Mouse (Mus musculus) kidney, embryonic 14.5 days (tissue): ENCODE measurements around the gene Ech1. TPM values are rescaled to one million over a fixed set of nuclear protein-coding genes. Genes with fewer than 3 reads are reported as not detected.

Source experiments
- ATAC-seq: fragments of 200-750 bp; cut with Nextera tagmentation; 2 replicates; pipeline ENCODE4 v1.8.0; 2017; ENCODE audit warnings: moderate number of reproducible peaks, mild to moderate bottlenecking, moderate TSS enrichment, moderate library complexity; ENCODE audit not compliant: low FRiP score, low TSS enrichment
- H3K27ac ChIP-seq: fragments of 300-500 bp; sonication (generic); 2 replicates; pipeline ENCODE4 v1.5.1; 2014; ENCODE audit warnings: low read depth, mild to moderate bottlenecking, low read length, moderate library complexity, mixed read lengths
- H3K27me3 ChIP-seq: fragments of 300-500 bp; sonication (generic); 2 replicates; pipeline ENCODE4 v1.6.1; 2014; ENCODE audit warnings: mild to moderate bottlenecking, low read length; ENCODE audit not compliant: control insufficient read depth, insufficient read depth
- H3K36me3 ChIP-seq: fragments of 300-500 bp; sonication (generic); 2 replicates; pipeline ENCODE4 v1.6.1; 2014; ENCODE audit warnings: low read length, mixed read lengths; ENCODE audit not compliant: control insufficient read depth, insufficient read depth
- H3K4me1 ChIP-seq: fragments of 300-500 bp; sonication (generic); 2 replicates; pipeline ENCODE4 v1.6.1; 2014; ENCODE audit warnings: low read length, mixed read lengths; ENCODE audit not compliant: control insufficient read depth, insufficient read depth
- H3K4me2 ChIP-seq: fragments of 300-500 bp; sonication (generic); replicated peaks from 2 replicates; pipeline ENCODE4 v1.6.1; 2014; ENCODE audit warnings: low read depth, mild to moderate bottlenecking, low read length
- H3K4me3 ChIP-seq: fragments of 300-500 bp; sonication (generic); 2 replicates; pipeline ENCODE4 v1.5.1; 2014; ENCODE audit warnings: mild to moderate bottlenecking, low read length
- H3K9ac ChIP-seq: fragments of 300-500 bp; sonication (generic); 2 replicates; pipeline ENCODE4 v1.6.1; 2014; ENCODE audit warnings: low read depth, mild to moderate bottlenecking, low read length, moderate library complexity
- H3K9me3 ChIP-seq: fragments of 300-500 bp; sonication (generic); 2 replicates; pipeline ENCODE4 v1.6.1; 2016; ENCODE audit warnings: low read length; ENCODE audit not compliant: control insufficient read depth
- WGBS: fragments of 180-500 bp; shearing (Covaris S2); extraction: QIAGEN DNeasy Blood & Tissue Kit; methylation state at CpG from one replicate; pipeline ENCODE4 v1.1.7; 2014; 5-methylcytosine and 5-hydroxymethylcytosine counted together
- polyA plus RNA-seq: library from polyadenylated mRNA; unstranded; fragments of >200 nt; fragmentation: Nextera tagmentation; extraction: Ambion mirVana; gene quantifications from 2 replicates; pipeline ENCODE4 v1.2.1, GENCODE M21; 2014

Ech1 gene
- polyA plus RNA-seq, 1 experiment from 2014 or later = 134 TPM

DNA sequence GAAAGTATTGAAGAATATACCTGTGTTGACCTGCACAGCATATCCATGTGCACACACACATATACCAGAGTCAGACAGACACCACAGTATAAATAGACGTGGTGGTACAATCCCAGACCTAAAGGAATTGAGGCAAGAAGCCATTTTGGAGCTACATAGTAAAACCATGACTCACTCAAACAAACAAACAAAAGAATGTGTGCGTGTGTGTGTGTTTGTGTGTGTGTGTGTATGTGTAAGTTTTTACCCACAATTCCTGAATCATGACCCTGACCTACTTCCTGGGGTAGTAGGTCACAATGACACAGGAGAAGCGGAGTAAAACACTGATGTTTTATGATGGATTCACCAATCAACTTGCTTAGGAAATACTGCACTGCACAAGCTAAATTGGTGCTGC lies 23.6 kb upstream of the Ech1 start:
- Histone ChIP-seq H3K9me3 (no peaks in the 10 kb centered on the region), H3K4me2 (no peak overlapping the region), H3K27ac (peak overlapping the region; percentile 94), H3K36me3 (no peaks in the 10 kb centered on the region), H3K27me3 (no peaks in the 10 kb centered on the region), H3K4me1 (peaks cover 31% of the 10 kb centered on the region), H3K9ac (no peak overlapping the region), H3K4me3 (no peak overlapping the region)
- no peak for ATAC-seq
- whole genome bisulfite sequencing = 55% methylated on average over 3 of the region's 3 CpGs

- Histone ChIP-seq H3K4me1 (peaks cover 27% of the 10 kb centered on the region), H3K4me3 (no peak overlapping the region), H3K27me3 (no peaks in the 10 kb centered on the region), H3K9ac (peak overlapping the region; percentile 14; the same call in 1 of the 2 replicates), H3K9me3 (no peaks in the 10 kb centered on the region), H3K27ac (peak overlapping the region; percentile 94), H3K36me3 (no peaks in the 10 kb centered on the region), H3K4me2 (peak overlapping the region; percentile 26; the same call in 1 of the 2 replicates)
- peak; percentile 21; the same call in 1 of the 2 replicates for ATAC-seq
- 16% methylated on average over 10 of the region's 10 CpGs for WGBS
Observed at GRCm38 (mm10) chr7:28801901-28802670, 22.9 kb upstream of the Ech1 start.

- Histone ChIP-seq H3K4me2 (peak overlapping the region; percentile 26), H3K9me3 (no peaks in the 10 kb centered on the region), H3K36me3 (no peaks in the 10 kb centered on the region), H3K27ac (peak overlapping the region; percentile 94), H3K4me1 (peaks cover 32% of the 10 kb centered on the region), H3K27me3 (no peaks in the 10 kb centered on the region), H3K9ac (peak overlapping the region; percentile 31), H3K4me3 (no peak overlapping the region)
- ATAC-seq = peak; percentile 74
- WGBS = 6% methylated on average over 10 of the region's 10 CpGs
Observed at GRCm38 (mm10) chr7:28802846-28803588, 22.0 kb upstream of the Ech1 start.

DNA sequence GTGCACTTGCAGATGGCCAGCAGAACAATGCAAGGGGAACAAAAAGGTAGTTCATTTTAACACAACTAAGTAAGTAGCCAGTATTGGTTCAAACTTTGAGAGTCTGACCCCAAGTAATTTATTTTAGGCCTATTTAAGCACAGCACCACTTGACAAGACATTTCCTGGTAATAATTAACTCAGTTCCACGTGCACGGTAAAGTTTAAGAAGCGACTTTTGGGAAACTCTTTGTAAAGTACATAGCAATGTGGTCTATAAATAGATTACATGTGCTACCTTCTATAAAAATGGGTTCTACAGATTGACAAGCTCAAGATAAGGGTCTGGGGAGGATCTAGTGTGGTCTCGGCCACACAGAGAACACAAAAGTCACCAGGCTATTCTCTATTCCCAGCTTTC lies 21.3 kb upstream of the Ech1 start:
- Histone ChIP-seq H3K4me3 (no peak overlapping the region), H3K27me3 (no peaks in the 10 kb centered on the region), H3K9ac (no peak overlapping the region), H3K27ac (peak overlapping the region; percentile 94), H3K4me1 (peaks cover 36% of the 10 kb centered on the region), H3K36me3 (no peaks in the 10 kb centered on the region), H3K9me3 (no peaks in the 10 kb centered on the region), H3K4me2 (no peak overlapping the region; the same call in 1 of the 2 replicates)
- no peak for ATAC-seq
- WGBS = 18% methylated on average over 4 of the region's 4 CpGs

- peaks cover 29% of the 10 kb centered on the region for H3K4me1 ChIP-seq
- H3K9ac ChIP-seq = no peak overlapping the region
- ATAC-seq = no peak
- H3K27ac ChIP-seq = no peak overlapping the region
- WGBS = 78% methylated on average over 4 of the region's 4 CpGs
- no peak overlapping the region for H3K4me3 ChIP-seq
- peaks cover 2% of the 10 kb centered on the region; the same call in 1 of the 2 replicates for H3K36me3 ChIP-seq
- no peak overlapping the region for H3K4me2 ChIP-seq
- H3K27me3 ChIP-seq = no peaks in the 10 kb centered on the region
- H3K9me3 ChIP-seq = no peaks in the 10 kb centered on the region
Observed at GRCm38 (mm10) chr7:28806869-28807268, 18.1 kb upstream of the Ech1 start.

DNA sequence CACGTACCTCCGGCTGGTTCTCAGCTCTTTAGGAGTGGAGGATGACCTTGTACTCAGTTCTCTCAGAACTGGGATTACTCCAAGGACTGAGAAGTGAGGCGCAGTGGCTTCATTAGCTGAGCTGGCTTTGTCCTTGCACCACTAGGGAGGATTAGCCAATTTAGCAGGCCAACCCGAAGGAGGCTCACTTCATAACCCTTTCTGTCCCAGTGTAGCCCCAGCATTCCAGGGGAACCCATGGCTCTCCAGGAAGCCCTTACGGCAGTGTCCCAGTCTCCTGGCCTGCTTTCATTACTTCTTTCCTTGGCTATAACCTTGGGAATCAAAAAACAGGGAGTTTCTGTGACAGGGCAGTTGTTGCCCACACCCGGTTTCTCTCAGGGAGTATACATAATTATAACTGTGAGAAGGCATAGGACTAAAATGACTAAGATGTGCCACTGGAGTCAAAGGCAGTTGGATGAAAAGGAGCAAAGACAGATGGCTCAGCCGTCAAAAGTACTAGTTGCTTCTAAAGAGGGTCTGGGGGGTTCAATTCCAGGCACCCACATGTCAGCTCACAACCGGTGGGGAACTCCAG lies 17.3 kb upstream of the Ech1 start:
- ATAC-seq = no peak
- H3K4me1 ChIP-seq = peaks cover 31% of the 10 kb centered on the region
- peak overlapping the region; percentile 79 for H3K4me2 ChIP-seq
- peaks cover 10% of the 10 kb centered on the region for H3K36me3 ChIP-seq
- peak overlapping the region; percentile 100 for H3K27ac ChIP-seq
- H3K27me3 ChIP-seq = no peaks in the 10 kb centered on the region
- H3K9me3 ChIP-seq = no peaks in the 10 kb centered on the region
- 41% methylated on average over 7 of the region's 8 CpGs for WGBS
- H3K4me3 ChIP-seq = peak overlapping the region; percentile 80
- H3K9ac ChIP-seq = peak overlapping the region; percentile 93; the same call in 1 of the 2 replicates

DNA sequence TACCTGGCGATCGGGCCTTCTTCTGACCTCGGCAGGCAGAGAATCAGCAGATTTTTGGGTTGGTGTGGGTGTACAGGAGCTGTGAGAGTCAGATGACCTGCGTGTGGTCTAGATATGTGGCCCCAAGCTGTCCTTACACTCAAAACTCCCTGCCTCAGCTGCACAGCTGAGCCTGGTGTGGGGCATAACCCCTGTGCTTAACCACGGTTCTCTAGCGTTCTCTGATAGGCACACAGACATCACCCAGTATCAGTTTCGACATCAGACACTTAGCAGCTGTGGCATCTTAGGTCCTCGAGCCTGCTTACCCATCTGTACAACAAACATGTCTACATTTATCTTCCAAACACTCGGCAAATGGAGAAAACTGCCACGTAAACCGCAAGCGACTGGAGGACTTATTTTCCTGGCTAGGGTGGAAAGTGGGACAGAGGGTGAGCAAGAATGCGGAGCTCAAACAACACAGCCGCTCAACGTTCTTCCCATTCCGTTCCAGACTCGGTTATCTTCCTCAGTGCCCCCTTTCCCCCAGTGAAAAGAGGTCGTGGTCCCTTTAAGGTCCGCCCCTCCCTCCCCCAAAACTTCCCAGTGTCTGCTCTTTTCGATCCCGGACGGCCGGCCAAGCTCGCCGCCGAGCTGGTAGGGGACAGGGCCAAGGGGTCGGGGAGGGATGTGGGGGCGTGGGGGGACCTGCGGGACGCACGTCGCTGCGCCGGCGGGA lies 16.6 kb upstream of the Ech1 start, which contains the start of gene Hnrnpl:
Hnrnpl (plus strand) TSS at position 321 of the 721 bp plus-strand sequence.
- 3% methylated on average over 35 of the region's 35 CpGs for WGBS
- H3K27me3 ChIP-seq = no peaks in the 10 kb centered on the region

DNA sequence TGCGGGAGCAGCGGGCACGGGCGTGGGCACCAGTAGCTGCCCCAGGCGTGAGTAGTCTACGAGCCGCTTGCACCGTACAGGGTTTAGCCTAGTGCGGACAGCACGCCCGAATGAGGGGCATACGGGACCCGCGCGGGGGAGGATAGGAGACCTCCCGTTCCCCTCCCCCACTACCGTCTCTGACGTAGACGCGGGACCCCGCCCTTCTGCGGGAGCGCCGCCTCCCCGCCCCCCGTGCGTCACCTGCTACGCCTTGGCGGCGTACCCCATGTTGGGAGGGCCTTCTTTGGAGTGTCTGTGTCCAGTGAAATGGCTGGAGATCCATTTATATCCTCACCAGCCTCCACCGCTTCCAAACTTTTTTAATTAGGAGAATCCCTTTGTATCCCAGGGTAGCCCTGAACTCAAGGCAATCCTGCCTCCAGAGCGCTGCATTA lies 16.0 kb upstream of the Ech1 start:
- under 1% methylated on average over 30 of the region's 32 CpGs for WGBS

More for the DNA sequence above, 16.6 kb upstream of the Ech1 start, which contains the start of gene Hnrnpl:
- no peaks in the 10 kb centered on the region for H3K9me3 ChIP-seq
- H3K4me2 ChIP-seq = peak within 1 kb of the TSS; percentile 79
- ATAC-seq = peak; percentile 18
- H3K9ac ChIP-seq = peak within 1 kb of the TSS; percentile 93
- H3K27ac ChIP-seq = peak within 1 kb of the TSS; percentile 100
- peaks cover 17% of the 10 kb centered on the region for H3K36me3 ChIP-seq
- H3K4me1 ChIP-seq = peaks cover 31% of the 10 kb centered on the region
- peak within 1 kb of the TSS; percentile 80 for H3K4me3 ChIP-seq

More for the DNA sequence above, 16.0 kb upstream of the Ech1 start:
- Histone ChIP-seq H3K9me3 (no peaks in the 10 kb centered on the region), H3K4me2 (peak overlapping the region; percentile 79), H3K27ac (peak overlapping the region; percentile 100), H3K9ac (peak overlapping the region; percentile 93), H3K36me3 (peaks cover 23% of the 10 kb centered on the region), H3K4me1 (peaks cover 31% of the 10 kb centered on the region), H3K4me3 (peak overlapping the region; percentile 80), H3K27me3 (no peaks in the 10 kb centered on the region)
- ATAC-seq = peak; percentile 75
